Comparison of ENCODE assay signal across 8 mouse cellular contexts in genomic region chr1:133163820-133164431, GRCm38 (mm10). TPM values are rescaled to one million over a fixed set of nuclear protein-coding genes. Genes with fewer than 3 reads are reported as not detected.
DNase-seq lines count a peak whose midpoint lies in the region; ATAC-seq and TF ChIP-seq lines count a peak whose summit lies in the region.

Gene Plekha6, plus strand, starts transcription at chr1:133164210.

- no peaks in the 10 kb centered on the region for H3K27me3 ChIP-seq in kidney, adult 2 months (replicated peaks; ENCODE audit: control insufficient read depth, insufficient read depth, low read length)
- peaks cover 96% of the 10 kb centered on the region for H3K27me3 ChIP-seq in liver, embryonic 12.5 days (replicated peaks)
- peaks cover 70% of the 10 kb centered on the region for H3K27me3 ChIP-seq in neural tube, embryonic 12.5 days (replicated peaks)

- WGBS in lung, adult 2 months: under 1% methylated on average over 67 of the region's 68 CpGs
- WGBS in kidney, adult 2 months: under 1% methylated on average over 68 of the region's 68 CpGs
- under 1% methylated on average over 67 of the region's 68 CpGs for WGBS in liver, embryonic 12.5 days (ENCODE audit: insufficient replicate concordance)
- under 1% methylated on average over 68 of the region's 68 CpGs for WGBS in neural tube, embryonic 12.5 days

- ATAC-seq in granulocyte monocyte progenitor cell, adult 5-6 weeks (replicated peaks; ENCODE audit: poor library complexity, severe bottlenecking): peak; percentile 79
- no peak for ATAC-seq in liver, embryonic 12.5 days
- peak; percentile 44; the same call in 1 of the 2 replicates for ATAC-seq in neural tube, embryonic 12.5 days (ENCODE audit: low FRiP score, low read depth)
- no peak for ATAC-seq in megakaryocyte-erythroid progenitor cell, adult 5-6 weeks (replicated peaks; ENCODE audit: low FRiP score, low TSS enrichment, poor library complexity, severe bottlenecking)

- no peak for TF ChIP-seq POLR2A in lung, adult 2 months (IDR thresholded peaks at IDR 0.05; ENCODE audit: borderline replicate concordance, extremely low read depth, low read depth, low read length)
- TF ChIP-seq POLR2A in bone marrow macrophage, adult 2 months (IDR thresholded peaks at IDR 0.05; ENCODE audit: borderline replicate concordance, low read depth, low read length): no peak
- TF ChIP-seq POLR2A in kidney, adult 2 months (IDR thresholded peaks at IDR 0.05; ENCODE audit: low read depth, low read length): no peak

- H3K9me3 ChIP-seq in liver, embryonic 12.5 days (replicated peaks): no peaks in the 10 kb centered on the region
- no peaks in the 10 kb centered on the region for H3K9me3 ChIP-seq in neural tube, embryonic 12.5 days

- peak; percentile 36 for DNase-seq in lung, adult 2 months
- no peak for DNase-seq in lung, postnatal 14 days
- peak; percentile 48 for DNase-seq in kidney, adult 2 months

- no peaks in the 10 kb centered on the region for H3K36me3 ChIP-seq in kidney, adult 2 months (ENCODE audit: control insufficient read depth, insufficient read depth, low read length)
- no peaks in the 10 kb centered on the region for H3K36me3 ChIP-seq in liver, embryonic 12.5 days
- no peaks in the 10 kb centered on the region for H3K36me3 ChIP-seq in neural tube, embryonic 12.5 days

- peak within 1 kb of the TSS; percentile 76 for H3K4me2 ChIP-seq in liver, embryonic 12.5 days
- H3K4me2 ChIP-seq in neural tube, embryonic 12.5 days (replicated peaks): peak within 1 kb of the TSS; percentile 98

- peak within 1 kb of the TSS; percentile 17; the same call in 1 of the 2 replicates for H3K9ac ChIP-seq in liver, embryonic 12.5 days
- H3K9ac ChIP-seq in neural tube, embryonic 12.5 days: peak within 1 kb of the TSS; percentile 69

- H3K27ac ChIP-seq in bone marrow macrophage, adult 2 months (ENCODE audit: insufficient read depth, low read depth, low read length): no peak within 1 kb of the TSS
- peak within 1 kb of the TSS; percentile 57; the same call in 1 of the 2 replicates for H3K27ac ChIP-seq in kidney, adult 2 months (ENCODE audit: insufficient read depth, low read depth, low read length)
- no peak within 1 kb of the TSS for H3K27ac ChIP-seq in liver, embryonic 12.5 days
- H3K27ac ChIP-seq in neural tube, embryonic 12.5 days: no peak within 1 kb of the TSS

- peak within 1 kb of the TSS; percentile 47 for H3K4me3 ChIP-seq in lung, adult 2 months (replicated peaks; ENCODE audit: extremely low read depth, low read depth, low read length)
- peak within 1 kb of the TSS; percentile 38 for H3K4me3 ChIP-seq in bone marrow macrophage, adult 2 months (ENCODE audit: insufficient read depth, low read length)
- peak within 1 kb of the TSS; percentile 58 for H3K4me3 ChIP-seq in kidney, adult 2 months (ENCODE audit: insufficient read depth, low read depth, low read length)
- peak within 1 kb of the TSS; percentile 52 for H3K4me3 ChIP-seq in liver, embryonic 12.5 days
- H3K4me3 ChIP-seq in neural tube, embryonic 12.5 days: peak within 1 kb of the TSS; percentile 50

- no peak for TF ChIP-seq CTCF in lung, adult 2 months (IDR thresholded peaks at IDR 0.05; ENCODE audit: insufficient read depth, low read length)
- no peak for TF ChIP-seq CTCF in bone marrow macrophage, adult 2 months (IDR thresholded peaks at IDR 0.05; ENCODE audit: low read depth, low read length)
- TF ChIP-seq CTCF in kidney, adult 2 months (conservative IDR thresholded peaks at IDR 0.05; ENCODE audit: insufficient read depth, insufficient read length, low read depth, low read length): no peak

- H3K4me1 ChIP-seq in lung, adult 2 months (ENCODE audit: control insufficient read depth, insufficient read depth, low read length): peaks cover 7% of the 10 kb centered on the region; the same call in 1 of the 2 replicates
- 0 out of 2 replicates have a peak, but pooled peaks cover 3% of the 10 kb centered on the region for H3K4me1 ChIP-seq in bone marrow macrophage, adult 2 months (ENCODE audit: control insufficient read depth, insufficient read depth, low read length)
- H3K4me1 ChIP-seq in kidney, adult 2 months (ENCODE audit: control insufficient read depth, insufficient read depth, low read length): no peaks in the 10 kb centered on the region
- H3K4me1 ChIP-seq in liver, embryonic 12.5 days: peaks cover 22% of the 10 kb centered on the region
- peaks cover 19% of the 10 kb centered on the region for H3K4me1 ChIP-seq in neural tube, embryonic 12.5 days

RNA-seq across cellular contexts. Expression of gene Plekha6, which starts in this region (rescaled TPM):
- polyA plus RNA-seq in lung, adult 2 months (2012; rRNA removed): 38.4 and 39.4 TPM in 2 replicates
- polyA plus RNA-seq in bone marrow macrophage, adult 2 months (2012; ENCODE audit: insufficient read depth, insufficient read length, missing spikeins): not detected in 2 replicates
- total RNA-seq in granulocyte monocyte progenitor cell, adult 5-6 weeks (2014; fragmentation: Nextera tagmentation): 0.32 and 1.7 TPM in 2 replicates
- total RNA-seq in granulocyte monocyte progenitor cell, adult 5-6 weeks (2017): 0.65 TPM in 1 of 2 replicates, not detected in the other
- 91.4 and 98.1 TPM in 2 replicates for polyA plus RNA-seq in kidney, adult 2 months (2012; rRNA removed)
- 2.1 and 2.2 TPM in 2 replicates for polyA plus RNA-seq in liver, embryonic 12.5 days (2016; fragmentation: Nextera tagmentation; extraction: Ambion mirVana)
- 28.4 and 29.4 TPM in 2 replicates for polyA plus RNA-seq in neural tube, embryonic 12.5 days (2016; fragmentation: Nextera tagmentation; extraction: Ambion mirVana)
- total RNA-seq in megakaryocyte-erythroid progenitor cell, adult 5-6 weeks (2014; fragmentation: Nextera tagmentation): 15.7 and 18.6 TPM in 2 replicates
- total RNA-seq in megakaryocyte-erythroid progenitor cell, adult 5-6 weeks (2017): 2.2 and 3.8 TPM in 2 replicates

Comparison
In these comparisons a context has a peak if more than half of its experiments do, and no peak if none do; other contexts are left out.
1. ATAC-seq: peak in granulocyte monocyte progenitor cell, adult 5-6 weeks (single experiment) and neural tube, embryonic 12.5 days (single experiment); none in liver, embryonic 12.5 days (single experiment) and megakaryocyte-erythroid progenitor cell, adult 5-6 weeks (single experiment).
2. Peak in every context shown above with its lines, with median percentiles within 50 percentile points of each other: H3K4me3 ChIP-seq.